Mouse (Mus musculus) kidney, adult 2 months (tissue): ENCODE data around the gene Cbr4. TPM values are rescaled to one million over a fixed set of nuclear protein-coding genes. Genes with fewer than 3 reads are reported as not detected.

ENCODE experiments used
- DNase-seq: peaks from one replicate; pipeline ENCODE4 v3.0.0; 2021
- H3K27ac ChIP-seq: fragments of 200-500 bp; 2 replicates; pipeline ENCODE4 v1.5.1; 2012; ENCODE audit warnings: low read depth, low read length, control low read depth, inconsistent platforms; ENCODE audit not compliant: insufficient read depth
- H3K27me3 ChIP-seq: fragments of 200-500 bp; replicated peaks from 2 replicates; pipeline ENCODE4 v1.6.1; 2012; ENCODE audit warnings: mild to moderate bottlenecking, moderate library complexity, low read length, inconsistent platforms; ENCODE audit not compliant: control insufficient read depth, insufficient read depth
- H3K36me3 ChIP-seq: fragments of 200-500 bp; 2 replicates; pipeline ENCODE4 v1.6.1; 2012; ENCODE audit warnings: mild to moderate bottlenecking, moderate library complexity, low read length, inconsistent platforms; ENCODE audit not compliant: control insufficient read depth, insufficient read depth
- H3K4me1 ChIP-seq: fragments of 200-500 bp; 2 replicates; pipeline ENCODE4 v1.6.1; 2011; ENCODE audit warnings: low read length; ENCODE audit not compliant: control insufficient read depth, insufficient read depth
- H3K4me3 ChIP-seq: fragments of 200-500 bp; 2 replicates; pipeline ENCODE4 v1.5.1; 2011; ENCODE audit warnings: mild to moderate bottlenecking, low read depth, low read length, control low read depth; ENCODE audit not compliant: insufficient read depth
- CTCF ChIP-seq: fragments of 200-500 bp; conservative IDR thresholded peaks from 2 replicates; pipeline ENCODE4 v1.5.1; 2011; ENCODE audit warnings: low read depth, mild to moderate bottlenecking, control low read depth, low read length, moderate library complexity, mixed read lengths; ENCODE audit not compliant: insufficient read depth, insufficient read length
- POLR2A ChIP-seq: fragments of 200-500 bp; IDR thresholded peaks from one replicate; pipeline ENCODE4 v1.6.1; 2011; ENCODE audit warnings: low read depth, low read length, control low read depth
- WGBS: fragments of 180-500 bp; shearing (Covaris S2); methylation state at CpG from one replicate; pipeline ENCODE4 v1.1.7; 2018; 5-methylcytosine and 5-hydroxymethylcytosine counted together
- polyA plus RNA-seq: library from polyadenylated mRNA; depleted of rRNA; stranded (reverse); fragments of >200 nt; gene quantifications from 2 replicates; pipeline ENCODE4 v1.2.3, GENCODE M21; 2012

The Cbr4 gene
- polyA plus RNA-seq, 1 experiment = 18.1 TPM

- DNase-seq = peak; percentile 69
- Histone ChIP-seq H3K4me3 (no peak overlapping the region), H3K27me3 (no peaks in the 10 kb centered on the region), H3K4me1 (no peaks in the 10 kb centered on the region; the same call in 1 of the 2 replicates), H3K36me3 (no peaks in the 10 kb centered on the region; the same call in 1 of the 2 replicates), H3K27ac (0 out of 2 replicates have a peak overlapping the region, but pooled peaks have one; percentile 28)
- 50% methylated on average over 16 of the region's 16 CpGs for WGBS
- no peak for TF ChIP-seq POLR2A
- no peak for TF ChIP-seq CTCF
Observed at GRCm38 (mm10) chr8:61533356-61533926, 45.9 kb downstream of the Cbr4 start.

GRCm38 (mm10) chr8:61535472-61535871, 47.9 kb downstream of the Cbr4 start:
- 85% methylated on average over 11 of the region's 11 CpGs for WGBS
- DNase-seq = no peak
- Histone ChIP-seq H3K4me1 (no peaks in the 10 kb centered on the region; the same call in 1 of the 2 replicates), H3K4me3 (no peak overlapping the region), H3K27ac (no peak overlapping the region), H3K27me3 (no peaks in the 10 kb centered on the region), H3K36me3 (no peaks in the 10 kb centered on the region; the same call in 1 of the 2 replicates)
- TF ChIP-seq CTCF = no peak
- TF ChIP-seq POLR2A = no peak

DNA sequence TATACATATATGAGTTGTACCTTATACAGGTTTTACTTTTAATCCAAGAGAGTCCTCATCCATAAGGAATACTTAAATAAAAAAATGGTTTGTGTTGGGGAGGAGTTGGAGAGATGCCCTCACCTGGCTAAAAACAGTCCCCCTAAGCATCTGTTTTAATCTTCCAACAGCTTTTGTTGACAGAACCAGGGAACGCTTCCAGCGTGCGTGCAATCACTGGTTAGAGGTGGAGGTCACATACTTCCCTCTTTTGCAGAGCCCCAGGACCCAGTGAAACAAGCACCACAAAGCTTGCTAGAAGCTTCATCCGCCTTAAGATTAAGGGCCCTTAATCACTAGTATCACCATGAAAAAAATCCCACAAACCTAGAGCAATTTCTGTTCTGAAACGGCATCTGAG, 49.9 kb downstream of the Cbr4 start:
- DNase-seq = no peak
- Histone ChIP-seq H3K27me3 (no peaks in the 10 kb centered on the region), H3K4me1 (no peaks in the 10 kb centered on the region; the same call in 1 of the 2 replicates), H3K36me3 (no peaks in the 10 kb centered on the region; the same call in 1 of the 2 replicates), H3K4me3 (no peak overlapping the region), H3K27ac (no peak overlapping the region)
- 74% methylated on average over 5 of the region's 5 CpGs for WGBS
- TF ChIP-seq POLR2A (no peak), CTCF (no peak)

GRCm38 (mm10) chr8:61539828-61540500, 52.4 kb downstream of the Cbr4 start:
- no peaks in the 10 kb centered on the region; the same call in 1 of the 2 replicates for H3K36me3 ChIP-seq
- DNase-seq = peak; percentile 88
- no peak overlapping the region for H3K27ac ChIP-seq
- no peak overlapping the region for H3K4me3 ChIP-seq
- TF ChIP-seq CTCF = peak; percentile 100
- no peak for TF ChIP-seq POLR2A
- no peaks in the 10 kb centered on the region for H3K4me1 ChIP-seq
- 42% methylated on average over 7 of the region's 7 CpGs for WGBS
- no peaks in the 10 kb centered on the region for H3K27me3 ChIP-seq

DNA sequence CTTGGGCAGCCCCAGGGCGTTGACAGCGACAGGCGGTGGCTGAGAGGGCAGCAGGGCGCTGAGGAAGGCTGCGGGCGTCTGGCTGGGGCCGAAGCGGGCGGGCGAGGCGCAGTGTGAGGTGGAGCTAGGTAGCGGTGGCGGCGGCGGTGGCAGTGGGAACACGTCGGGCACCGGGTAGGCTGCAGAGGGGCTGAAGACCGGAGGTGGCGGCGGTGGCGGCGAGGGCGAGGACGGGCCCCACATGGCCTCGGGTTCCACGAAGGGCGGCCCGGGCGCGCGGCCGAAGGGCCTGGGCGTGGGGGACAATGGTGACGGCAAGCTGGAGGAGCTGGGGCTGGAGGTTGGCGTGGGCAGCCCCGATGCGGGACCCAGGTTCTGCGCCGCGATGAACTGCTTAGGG, 62.1 kb downstream of the Cbr4 start:
- no peaks in the 10 kb centered on the region for H3K4me1 ChIP-seq
- TF ChIP-seq CTCF (no peak), POLR2A (no peak)
- H3K36me3 ChIP-seq = peaks cover 8% of the 10 kb centered on the region
- no peak overlapping the region for H3K4me3 ChIP-seq
- H3K27ac ChIP-seq = no peak overlapping the region
- WGBS = 87% methylated on average over 41 of the region's 41 CpGs
- no peak for DNase-seq
- no peaks in the 10 kb centered on the region for H3K27me3 ChIP-seq

DNA sequence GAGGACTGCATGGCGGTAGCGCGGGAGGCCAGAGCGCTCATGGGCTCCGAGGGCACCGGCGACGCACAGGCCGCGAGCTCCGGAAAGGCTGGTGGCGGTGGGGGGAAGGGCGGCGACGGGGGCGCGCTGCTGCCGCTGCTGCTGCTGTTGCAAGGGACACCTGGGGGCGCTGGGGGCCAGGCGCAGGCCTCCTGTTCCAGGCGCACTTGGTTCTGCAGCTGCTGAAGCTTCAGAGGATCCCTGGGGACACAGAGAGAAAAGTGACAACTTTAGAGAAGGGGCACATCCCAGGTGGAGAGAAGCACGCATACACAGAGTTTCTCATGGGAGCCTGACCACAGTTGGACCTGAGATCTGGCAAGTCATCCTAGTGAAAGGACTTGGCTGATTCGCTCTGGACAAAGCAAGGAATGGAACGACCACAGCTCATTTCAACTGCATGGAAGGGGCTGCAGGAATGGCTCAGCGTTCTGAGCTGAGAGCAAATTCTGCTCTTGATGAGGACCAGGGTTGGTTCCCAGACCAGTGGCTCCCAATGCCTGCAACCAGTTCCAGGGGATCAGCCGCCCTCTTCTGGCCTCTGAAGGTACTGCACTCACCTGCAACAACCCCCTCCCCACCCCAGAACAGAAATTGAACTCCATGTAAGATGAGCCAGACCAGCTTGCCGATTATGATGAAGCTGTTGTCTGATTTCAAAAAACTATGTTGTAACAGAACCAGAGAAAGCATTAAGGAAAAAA, 62.6 kb downstream of the Cbr4 start:
- DNase-seq = peak; percentile 14
- TF ChIP-seq CTCF = peak; percentile 43
- TF ChIP-seq POLR2A = no peak
- no peaks in the 10 kb centered on the region for H3K4me1 ChIP-seq
- H3K36me3 ChIP-seq = peaks cover 8% of the 10 kb centered on the region
- no peak overlapping the region for H3K27ac ChIP-seq
- H3K4me3 ChIP-seq = no peak overlapping the region
- WGBS = 70% methylated on average over 27 of the region's 27 CpGs
- no peaks in the 10 kb centered on the region for H3K27me3 ChIP-seq

- TF ChIP-seq POLR2A = no peak
- TF ChIP-seq CTCF = no peak
- Histone ChIP-seq H3K27ac (no peak overlapping the region), H3K27me3 (no peaks in the 10 kb centered on the region), H3K4me3 (no peak overlapping the region), H3K4me1 (peaks cover 13% of the 10 kb centered on the region; the same call in 1 of the 2 replicates), H3K36me3 (peaks cover 8% of the 10 kb centered on the region)
- WGBS = 50% methylated on average over 6 of the region's 6 CpGs
- DNase-seq = no peak
Observed at GRCm38 (mm10) chr8:61552221-61552620, 64.7 kb downstream of the Cbr4 start.
